Mouse (Mus musculus): ENCODE measurements around the gene Ptprt.

- TF ChIP-seq CHD1 (IDR thresholded peaks at IDR 0.05; ENCODE audit: low read depth, low read length) (no peak), SIN3A (IDR thresholded peaks at IDR 0.05; ENCODE audit: low read length) (no peak), MXI1 (IDR thresholded peaks at IDR 0.05; ENCODE audit: low read depth, low read length) (no peak), JUN (IDR thresholded peaks at IDR 0.05; ENCODE audit: insufficient read depth, low read depth, low read length) (no peak), GABPA (IDR thresholded peaks at IDR 0.05; ENCODE audit: insufficient replicate concordance, low read depth, low read length) (no peak), TCF12 (IDR thresholded peaks at IDR 0.05; ENCODE audit: low read depth, low read length) (no peak), CTCF (conservative IDR thresholded peaks at IDR 0.05 in 1 of 2, IDR thresholded peaks at IDR 0.05 in 1 of 2; ENCODE audit: low read depth in 2 of 2, low read length in 2 of 2) (no peak), HCFC1 (IDR thresholded peaks at IDR 0.05; ENCODE audit: low read depth, low read length) (no peak), ZC3H11A (IDR thresholded peaks at IDR 0.05; ENCODE audit: low read depth, low read length) (no peak)
These were observed 162.8 kb downstream of the Ptprt start for GRCm38 (mm10) chr2:162498191-162498590.

Data from CH12.LX (cell line).